Mouse (Mus musculus) retina, adult 2 months (tissue): ENCODE measurements at regions not wholly inside any gene's neighbourhood (a gene's known extent, or its start where the extent isn't known, plus 50 kb on each side); places are given as distances from the start of the nearest gene placed in this dataset.
A peak's percentile ranks its signal among the peaks of the same experiment; 100 is the strongest.

Experiments
- DNase-seq: peaks from one replicate; pipeline ENCODE4 v3.0.0-alpha.2; 2012; ENCODE audit warnings: low read depth, low spot score

DNA sequence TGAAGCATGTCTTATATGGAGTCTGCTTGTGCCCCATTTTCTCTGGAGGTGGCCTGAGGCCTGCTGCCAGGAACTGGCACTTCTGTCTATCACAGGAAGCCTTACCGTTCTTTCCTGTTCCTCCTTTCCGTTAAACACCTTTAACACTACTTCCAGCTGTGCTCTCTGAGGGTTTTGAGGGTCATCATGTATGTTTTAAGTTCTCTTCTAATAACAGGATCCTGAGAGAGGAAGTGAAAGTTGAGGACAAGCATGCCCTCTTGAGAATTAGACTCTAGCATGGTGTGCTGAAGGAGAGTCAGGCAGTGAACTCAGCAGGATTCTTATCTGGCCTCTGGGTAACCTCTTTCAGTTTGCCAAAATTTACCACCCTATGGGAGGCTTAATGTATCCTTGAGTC is 418.0 kb upstream of the 9430069I07Rik start:
- no peak for DNase-seq

DNA sequence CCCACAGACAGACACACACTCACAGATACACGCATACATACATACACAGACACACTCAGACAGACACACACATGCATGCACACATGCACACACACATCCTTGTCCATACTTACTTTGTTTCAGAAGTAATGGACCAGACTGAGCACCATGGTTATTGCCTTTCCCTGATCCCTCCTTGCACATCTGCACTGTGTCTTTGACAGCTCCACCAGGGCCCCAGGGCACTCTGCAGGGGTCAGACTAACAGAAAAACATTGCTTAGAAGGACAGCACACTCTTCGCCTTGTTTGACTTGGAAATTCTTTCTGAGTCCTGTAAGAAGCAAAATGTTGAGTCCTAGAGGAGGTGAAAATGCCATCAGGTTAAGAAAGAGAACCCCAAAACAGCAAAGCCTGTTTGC is 394.1 kb upstream of the 9430069I07Rik start:
- no peak for DNase-seq

DNA sequence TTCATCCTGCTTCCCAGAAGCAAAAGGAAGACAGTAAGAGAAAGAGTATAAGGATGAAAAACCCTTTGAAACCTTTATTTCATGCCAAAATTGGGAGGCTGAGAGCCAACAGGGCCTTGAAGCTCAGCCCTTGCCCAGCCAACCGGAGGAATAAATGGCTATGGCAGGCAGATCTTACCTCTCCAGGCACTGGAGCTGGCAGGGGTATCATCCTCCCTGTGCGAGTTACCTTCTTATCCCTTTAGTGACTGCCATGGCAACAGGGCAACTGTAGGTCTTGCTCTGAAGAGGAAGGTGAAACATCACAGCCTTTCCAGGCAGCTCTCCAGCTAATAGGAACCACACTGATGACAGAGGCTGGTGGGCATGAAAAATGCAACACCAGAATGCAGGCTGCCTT is 393.3 kb upstream of the 9430069I07Rik start:
- no peak for DNase-seq

DNA sequence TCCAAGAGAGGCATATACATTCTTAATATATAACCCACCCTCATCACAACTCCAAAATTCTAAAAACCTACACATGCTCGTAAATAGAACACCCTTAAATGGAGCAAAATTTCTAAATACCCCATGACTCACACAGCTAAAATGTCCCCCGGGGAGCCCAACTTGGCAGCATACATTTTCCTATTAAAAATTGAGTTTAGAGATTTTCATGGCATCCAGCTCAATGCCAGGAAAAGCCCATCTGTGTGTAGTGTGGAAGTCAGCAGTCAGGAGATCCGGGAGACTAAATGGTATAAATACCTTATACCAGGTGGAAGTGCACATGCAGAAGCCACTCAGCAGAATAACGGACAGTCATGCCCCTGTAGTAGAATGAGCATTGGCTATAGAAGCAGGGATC is 389.4 kb upstream of the 9430069I07Rik start:
- no peak for DNase-seq

DNA sequence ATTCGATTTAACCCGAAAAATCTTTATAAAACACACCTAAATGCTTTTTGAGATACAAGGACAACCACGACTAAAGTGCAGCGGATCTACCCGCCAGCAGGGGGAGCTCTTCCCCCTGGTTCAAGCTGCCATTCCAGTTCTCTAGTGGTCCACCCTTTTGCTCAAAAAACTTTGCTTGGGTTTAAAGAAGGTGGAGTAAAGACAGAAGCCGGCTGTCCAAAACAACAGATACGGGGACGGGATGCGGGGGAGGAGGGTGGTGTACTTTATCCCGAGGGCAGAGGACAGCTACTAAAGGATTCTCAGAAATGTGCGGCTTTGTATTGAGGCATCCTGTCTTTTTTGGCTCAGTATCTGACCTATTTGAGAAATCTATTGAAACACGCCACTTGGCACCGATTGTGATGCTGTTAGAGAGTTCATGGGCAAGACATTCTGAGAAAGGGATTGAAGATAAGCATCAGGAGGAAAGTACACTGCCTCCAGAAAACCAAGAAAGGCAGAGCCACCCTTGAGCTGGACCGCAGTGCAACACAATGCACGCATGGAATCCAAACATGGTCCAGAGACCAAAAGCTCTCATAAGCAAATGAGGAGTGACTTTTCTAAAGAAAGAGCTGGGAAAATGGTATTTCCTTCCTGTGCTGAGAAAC is 385.6 kb upstream of the 9430069I07Rik start:
- peak; percentile 36 for DNase-seq

DNA sequence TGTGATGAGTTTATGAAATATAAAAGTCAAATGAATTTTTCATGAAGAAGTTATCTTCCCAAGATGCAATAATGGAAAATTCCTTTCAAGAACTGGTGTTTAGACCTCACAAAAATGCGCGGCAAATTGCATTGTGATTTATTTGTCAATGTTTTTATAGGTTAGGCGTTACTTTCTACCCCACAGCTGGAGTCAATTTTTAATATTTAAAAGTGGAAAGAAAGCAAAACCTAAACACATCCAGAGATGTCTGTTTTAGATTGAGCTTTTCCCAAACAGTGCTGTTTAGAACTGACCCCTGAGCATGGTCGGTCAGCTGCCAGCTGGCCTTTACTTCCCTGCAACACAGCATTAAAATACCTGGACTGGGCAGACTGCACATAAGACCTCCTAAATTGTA is 383.8 kb upstream of the 9430069I07Rik start:
- no peak for DNase-seq
